Mouse (Mus musculus) splenic B cell, adult 2 months (primary cell): ENCODE data around the gene Larp6.

ENCODE experiments used
- DNase-seq: peaks from one replicate; pipeline ENCODE4 v3.0.0-alpha.2; 2011; ENCODE audit warnings: low read depth, low spot score
- H3K27me3 ChIP-seq: 2 replicates; pipeline ENCODE4 v1.6.1; 2012; ENCODE audit warnings: mild to moderate bottlenecking, low read length, moderate library complexity, mixed read lengths; ENCODE audit not compliant: control insufficient read depth, poor library complexity, insufficient read depth, severe bottlenecking
- H3K36me3 ChIP-seq: 2 replicates; pipeline ENCODE4 v1.6.1; 2012; ENCODE audit warnings: mild to moderate bottlenecking, low read length, moderate library complexity, mixed read lengths; ENCODE audit not compliant: control insufficient read depth, poor library complexity, insufficient read depth, severe bottlenecking

Gene Larp6

DNA sequence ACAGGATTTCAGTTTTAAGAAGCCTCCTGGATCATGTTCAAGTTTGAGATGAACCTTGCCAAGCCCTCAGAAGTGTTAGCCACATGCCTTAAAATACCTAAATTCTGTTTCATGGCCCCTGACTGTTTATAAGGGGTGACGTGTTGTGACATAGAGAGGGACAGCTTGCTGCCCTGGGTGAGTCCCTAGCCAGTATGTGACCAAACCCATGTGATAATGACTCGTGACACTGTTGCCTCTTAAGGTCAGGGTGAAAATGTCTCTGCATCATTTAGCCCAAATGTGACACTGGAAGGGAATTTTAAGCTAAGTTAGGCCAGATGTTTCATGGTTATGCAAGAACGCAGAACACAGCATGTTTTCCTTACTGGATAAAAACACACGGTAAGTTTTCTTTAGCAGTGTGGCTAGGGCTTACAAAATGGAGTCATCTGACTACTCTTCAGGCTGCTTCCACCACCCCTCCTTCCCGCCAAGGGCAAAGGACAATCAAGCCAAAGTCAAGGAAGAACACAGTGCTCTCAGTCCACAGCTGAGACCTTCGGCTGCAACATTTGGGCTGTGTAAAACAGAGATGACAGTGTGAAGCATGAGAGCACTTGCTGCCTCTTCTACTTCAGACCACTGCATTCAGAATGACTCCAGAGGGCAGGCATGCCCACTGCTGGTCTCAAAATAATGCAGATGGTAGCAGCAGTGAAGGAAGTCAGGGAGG lies 16.4 kb upstream of the Larp6 start:
- DNase-seq, result no peak
- H3K36me3 ChIP-seq, result no peaks in the 10 kb centered on the region

DNA sequence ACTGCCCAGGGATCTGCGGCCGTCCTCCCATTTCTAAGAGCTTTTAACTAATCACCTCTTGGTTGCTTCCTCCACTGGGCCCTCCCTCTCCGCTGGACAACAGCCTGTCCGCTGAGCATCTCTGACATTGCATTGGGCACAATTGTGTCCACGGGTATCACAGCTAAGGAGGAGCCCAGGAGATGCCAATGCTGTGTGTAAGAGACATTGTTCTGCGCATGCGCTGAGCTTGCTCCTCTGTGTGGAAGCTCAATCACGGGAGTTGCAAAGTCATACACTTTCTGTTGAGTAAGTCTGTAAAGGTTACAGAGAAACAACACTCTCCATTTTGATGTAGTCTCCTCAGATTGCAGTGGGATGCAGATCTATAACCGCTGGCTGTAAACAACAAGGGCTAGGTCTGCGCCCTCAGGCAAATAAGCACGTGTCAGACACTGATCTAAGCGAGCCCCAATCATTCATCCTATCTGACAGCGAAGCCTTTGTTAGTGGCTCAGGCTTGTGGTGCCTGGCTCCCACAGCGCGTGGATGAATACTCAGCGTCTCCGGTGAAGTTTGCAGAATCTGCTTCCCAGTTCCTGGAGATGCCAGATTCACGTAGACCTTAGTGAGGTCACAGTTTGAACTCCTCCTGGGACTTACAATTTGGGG lies 13.1 kb upstream of the Larp6 start:
- no peak for DNase-seq
- Histone ChIP-seq H3K27me3 (no peaks in the 10 kb centered on the region), H3K36me3 (no peaks in the 10 kb centered on the region)

More for the DNA sequence above, 16.4 kb upstream of the Larp6 start:
- no peaks in the 10 kb centered on the region for H3K27me3 ChIP-seq

DNA sequence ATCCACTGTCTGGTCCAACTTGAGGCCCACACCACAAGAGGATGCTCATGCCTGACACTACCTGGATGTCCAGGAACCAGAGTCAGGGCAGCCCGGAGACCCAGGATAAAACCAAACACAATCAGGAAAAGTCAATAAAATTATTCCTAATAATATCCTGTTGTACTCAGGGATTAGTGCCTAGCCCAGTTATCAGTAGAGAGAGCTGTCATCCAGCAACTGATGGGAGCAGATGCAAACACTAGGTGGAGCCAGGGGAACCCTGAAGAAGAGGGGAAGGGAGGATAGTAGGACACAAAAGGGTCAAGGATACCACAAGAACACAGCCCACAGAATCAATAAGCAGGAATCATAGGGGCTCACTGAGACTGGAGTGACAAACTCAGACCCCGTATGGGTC lies 5.2 kb upstream of the Larp6 start:
- DNase-seq, result no peak
- H3K36me3 ChIP-seq, result no peaks in the 10 kb centered on the region
- H3K27me3 ChIP-seq, result no peaks in the 10 kb centered on the region

DNA sequence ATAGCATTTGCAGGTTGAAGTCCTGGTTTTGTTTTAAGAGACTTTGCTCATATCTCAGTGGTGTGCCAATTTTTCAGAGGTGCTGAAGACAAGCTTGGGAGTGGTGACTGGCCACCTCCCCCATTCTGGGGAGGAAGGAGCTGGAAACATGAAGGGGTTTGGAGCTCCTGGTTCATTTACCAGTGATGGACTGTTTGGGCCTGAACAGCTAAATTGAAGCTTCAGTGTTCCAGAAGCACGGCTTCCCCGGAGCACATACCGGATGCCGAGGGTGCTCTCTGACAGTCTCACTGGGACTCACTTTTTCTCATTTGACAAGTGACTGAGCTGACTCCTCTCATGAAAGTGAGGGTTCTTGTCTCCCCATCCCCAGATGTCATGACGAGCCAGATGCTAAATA lies 4.2 kb upstream of the Larp6 start:
- Histone ChIP-seq H3K36me3 (no peaks in the 10 kb centered on the region), H3K27me3 (no peaks in the 10 kb centered on the region; the same call in 1 of the 2 replicates)
- no peak for DNase-seq

DNA sequence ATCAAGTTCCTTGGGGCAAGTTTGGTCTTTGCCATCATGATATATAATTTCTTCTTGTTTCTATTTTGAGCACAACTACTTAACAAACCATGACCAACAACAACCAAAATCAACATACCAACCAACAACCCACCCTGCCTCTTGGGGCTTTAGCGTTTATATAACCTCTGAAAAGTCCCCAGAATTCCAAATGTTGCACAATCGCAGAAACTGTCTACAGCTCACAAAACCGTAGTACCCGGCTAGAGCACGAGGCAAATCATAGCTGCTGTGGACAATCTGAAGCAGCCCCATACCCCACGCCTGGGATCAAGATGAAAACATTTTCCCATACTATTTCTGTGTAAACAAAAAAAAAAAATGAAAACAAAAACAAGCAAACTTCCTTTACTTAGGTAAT lies 3.1 kb upstream of the Larp6 start:
- H3K27me3 ChIP-seq, result no peaks in the 10 kb centered on the region; the same call in 1 of the 2 replicates
- no peaks in the 10 kb centered on the region for H3K36me3 ChIP-seq
- DNase-seq, result no peak

DNA sequence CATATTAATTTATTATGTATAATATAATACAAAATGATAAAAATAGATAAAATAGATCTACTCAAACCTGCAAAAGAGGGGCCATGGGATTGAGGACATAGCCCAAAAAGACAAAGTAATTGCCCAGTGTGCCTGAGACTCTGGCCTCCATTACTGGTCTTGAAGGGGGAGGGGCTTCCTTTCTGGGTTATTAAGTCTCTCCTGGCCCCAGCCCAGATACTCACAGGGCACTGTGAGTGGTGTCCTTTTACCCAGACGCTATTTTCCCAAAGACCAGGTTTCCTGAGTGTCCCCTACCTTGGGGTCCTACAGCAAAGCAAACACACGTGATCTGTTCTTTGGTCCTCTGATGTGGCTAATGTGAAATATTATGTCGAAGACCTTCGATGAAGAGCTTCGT lies 778 bp upstream of the Larp6 start:
- no peaks in the 10 kb centered on the region; the same call in 1 of the 2 replicates for H3K27me3 ChIP-seq
- no peak for DNase-seq
- no peaks in the 10 kb centered on the region for H3K36me3 ChIP-seq

DNA sequence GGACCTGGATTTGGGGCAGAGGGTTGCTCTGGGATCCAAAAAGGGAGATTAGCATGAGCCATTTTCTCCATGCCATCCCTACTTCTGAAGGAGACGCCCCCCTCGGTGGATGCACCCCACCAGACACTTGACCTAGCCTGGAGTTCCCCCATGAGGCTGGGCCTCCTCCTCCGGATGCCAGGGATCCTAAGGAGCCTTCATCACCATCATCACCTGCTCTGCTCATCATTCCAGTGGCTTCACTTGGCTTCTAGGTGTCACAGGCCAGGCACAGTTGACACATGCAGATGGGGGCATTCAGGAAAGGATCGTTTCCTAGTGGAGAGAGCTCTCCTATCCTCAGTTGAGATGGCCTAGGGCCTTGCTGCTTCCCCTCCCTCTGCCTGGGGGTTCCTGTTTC lies 827 bp downstream of the Larp6 start:
- Histone ChIP-seq H3K27me3 (no peaks in the 10 kb centered on the region; the same call in 1 of the 2 replicates), H3K36me3 (no peaks in the 10 kb centered on the region)
- DNase-seq, result no peak

DNA sequence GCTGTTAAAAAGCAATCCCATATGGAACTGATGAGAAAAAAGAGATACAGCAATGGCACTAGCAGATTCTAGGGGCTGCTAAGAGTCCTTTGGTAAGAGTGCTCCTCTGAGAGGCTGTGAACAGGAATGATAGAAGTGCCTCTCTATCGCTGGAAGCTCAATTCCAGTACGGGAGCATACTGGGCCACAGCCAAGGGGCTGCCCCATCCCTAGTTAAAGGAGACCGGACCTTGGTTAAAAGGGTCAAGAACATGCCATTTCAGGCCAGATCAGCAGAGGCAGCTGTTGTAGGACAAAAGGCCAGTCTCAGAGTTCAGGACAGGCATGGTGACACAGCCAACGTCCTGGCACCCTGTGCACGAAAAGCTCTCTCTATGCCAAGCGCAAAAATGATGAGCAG lies 1.4 kb downstream of the Larp6 start:
- DNase-seq, result no peak

DNA sequence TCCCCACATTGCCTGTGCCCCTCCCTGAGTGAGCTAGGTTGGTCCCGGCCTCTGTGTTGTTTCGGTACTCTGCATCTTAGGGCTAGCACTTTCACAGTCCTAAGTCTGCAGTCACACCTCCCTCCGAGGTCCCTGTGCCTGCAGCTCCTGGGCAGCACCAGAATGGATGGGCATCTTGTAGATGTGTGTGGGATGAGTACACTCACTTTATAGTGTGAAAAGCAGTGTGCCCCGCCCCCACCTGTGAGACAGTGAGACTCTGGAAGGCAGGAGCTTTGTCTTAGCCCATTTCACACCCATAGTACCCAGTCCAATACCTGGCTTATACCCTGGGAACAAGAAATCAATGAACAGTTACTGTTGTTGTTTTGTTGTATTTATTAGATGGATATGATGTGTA lies 2.5 kb downstream of the Larp6 start:
- no peak for DNase-seq

More for the DNA sequence above, 1.4 kb downstream of the Larp6 start:
- no peaks in the 10 kb centered on the region for H3K36me3 ChIP-seq
- no peaks in the 10 kb centered on the region; the same call in 1 of the 2 replicates for H3K27me3 ChIP-seq

DNA sequence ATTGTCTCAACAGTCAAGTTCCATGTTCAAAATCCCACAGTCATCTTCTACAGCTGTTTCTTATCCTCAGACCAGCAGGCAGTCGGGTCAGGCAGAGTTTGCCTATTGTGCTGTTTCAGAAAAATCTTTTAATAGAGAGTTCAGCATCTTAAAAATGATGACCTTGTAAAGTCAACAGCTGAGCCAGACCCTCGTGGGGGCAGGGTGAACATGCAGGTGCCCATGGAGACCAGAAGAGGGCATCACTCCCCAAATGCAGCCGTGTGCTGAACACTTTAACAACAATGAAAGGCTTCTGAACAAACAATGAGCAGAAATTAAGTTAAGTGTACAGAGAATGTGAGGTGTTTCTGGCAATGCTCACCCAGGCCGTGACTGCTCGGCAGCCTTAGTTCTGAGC lies 3.0 kb downstream of the Larp6 start:
- Histone ChIP-seq H3K36me3 (no peaks in the 10 kb centered on the region), H3K27me3 (no peaks in the 10 kb centered on the region; the same call in 1 of the 2 replicates)
- no peak for DNase-seq

More for the DNA sequence above, 2.5 kb downstream of the Larp6 start:
- Histone ChIP-seq H3K36me3 (no peaks in the 10 kb centered on the region), H3K27me3 (no peaks in the 10 kb centered on the region; the same call in 1 of the 2 replicates)

DNA sequence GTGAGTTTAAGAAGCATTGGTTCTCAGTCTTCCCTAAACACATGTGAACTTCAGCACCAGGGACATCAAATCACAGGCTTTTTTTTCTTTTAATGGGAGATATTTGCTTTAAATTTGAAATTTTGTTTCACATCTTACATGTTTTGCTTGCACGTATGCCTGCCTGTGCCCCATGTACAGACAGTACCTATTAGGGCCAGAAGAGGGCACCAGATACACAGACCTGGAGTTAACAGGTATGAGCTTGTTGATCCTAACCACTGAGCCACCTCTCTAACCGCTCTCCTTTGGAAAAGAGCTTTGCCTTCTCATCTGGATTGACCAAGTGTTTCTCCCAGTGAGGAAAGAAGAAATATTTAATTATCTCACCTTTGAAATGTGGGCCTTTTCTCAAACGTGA lies 5.5 kb downstream of the Larp6 start:
- Histone ChIP-seq H3K36me3 (no peaks in the 10 kb centered on the region), H3K27me3 (no peaks in the 10 kb centered on the region)
- DNase-seq, result peak; percentile 67

DNA sequence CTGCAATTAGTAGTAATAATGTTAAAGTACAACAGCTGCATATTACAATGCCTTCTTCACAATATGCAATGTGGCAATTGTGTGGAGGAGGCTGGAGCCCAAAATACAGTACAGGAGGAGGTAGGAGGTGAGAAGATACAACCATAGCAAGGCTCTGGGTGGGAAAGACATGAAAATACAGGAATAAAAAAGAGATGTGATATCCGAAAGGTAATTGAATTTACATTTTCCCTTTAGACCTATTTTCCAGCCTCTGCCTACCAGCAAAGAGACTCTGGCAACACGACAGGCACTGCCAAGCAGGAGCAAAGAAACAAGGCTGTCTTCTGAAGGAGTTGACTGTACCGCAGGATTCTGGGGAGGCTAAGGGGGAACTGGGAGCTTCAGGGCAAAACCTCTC lies 6.9 kb downstream of the Larp6 start:
- no peak for DNase-seq
- H3K27me3 ChIP-seq, result no peaks in the 10 kb centered on the region

DNA sequence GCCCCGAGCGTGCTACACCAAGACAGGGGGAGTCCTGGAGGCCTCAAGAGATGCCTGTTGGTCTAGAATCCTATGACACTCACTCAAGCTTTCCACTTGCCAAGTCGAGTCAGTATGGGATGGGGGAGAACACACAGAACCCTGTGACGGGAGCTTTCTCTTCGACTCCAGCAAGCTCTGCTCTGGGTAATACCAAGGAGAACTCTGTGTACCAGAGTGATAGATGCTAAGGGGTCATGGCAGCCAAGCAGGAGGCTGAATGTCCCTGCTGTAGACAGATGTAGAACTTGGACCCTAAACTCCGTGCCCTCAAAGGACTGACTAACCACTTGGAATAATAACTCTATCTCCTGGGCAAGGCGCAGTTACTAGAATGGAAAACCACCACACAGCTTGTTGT lies 12.2 kb downstream of the Larp6 start:
- Histone ChIP-seq H3K36me3 (no peaks in the 10 kb centered on the region), H3K27me3 (no peaks in the 10 kb centered on the region)
- no peak for DNase-seq

More for the DNA sequence above, 6.9 kb downstream of the Larp6 start:
- no peaks in the 10 kb centered on the region for H3K36me3 ChIP-seq

DNA sequence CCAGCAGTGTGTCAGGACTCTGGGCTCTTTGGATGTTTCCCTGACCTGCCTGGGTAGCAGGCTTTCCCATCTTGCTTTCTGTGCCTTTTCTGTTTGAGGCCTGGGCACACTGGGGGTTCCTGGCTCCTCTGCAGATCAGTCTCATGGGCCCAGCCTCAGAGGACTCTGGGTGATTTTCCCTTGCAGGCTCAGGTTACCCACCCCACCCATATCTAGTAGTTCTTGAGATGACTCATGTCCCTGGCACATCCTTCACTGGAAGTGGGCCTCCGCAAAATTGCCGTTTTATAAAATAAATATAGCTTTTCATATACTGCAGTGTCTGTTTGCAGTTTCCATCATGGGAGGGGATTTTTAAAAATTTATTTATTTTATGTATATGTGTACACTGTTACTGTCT lies 21.5 kb downstream of the Larp6 start:
- Histone ChIP-seq H3K27me3 (no peaks in the 10 kb centered on the region), H3K36me3 (no peaks in the 10 kb centered on the region)
- no peak for DNase-seq

DNA sequence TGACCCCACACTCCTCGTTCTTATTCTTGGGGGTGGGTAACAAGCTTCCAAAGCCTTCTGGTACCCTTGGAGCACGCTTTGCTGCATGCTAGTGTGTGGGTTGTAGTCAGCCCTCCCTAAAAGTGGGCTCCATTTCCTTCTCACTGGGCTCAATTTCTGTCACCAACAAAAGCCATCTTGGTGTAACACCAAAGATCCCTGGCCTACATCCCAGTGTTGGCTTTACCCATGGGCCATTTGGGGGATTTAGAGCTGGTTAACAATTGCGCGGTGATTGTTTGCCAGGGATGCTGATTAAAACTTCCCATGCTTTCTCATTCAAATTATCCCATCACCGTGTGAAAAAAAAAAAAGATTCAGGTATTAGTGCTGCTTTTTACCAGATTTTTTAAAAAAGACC lies 26.3 kb downstream of the Larp6 start:
- H3K36me3 ChIP-seq, result no peaks in the 10 kb centered on the region
- DNase-seq, result no peak

More for the DNA sequence above, 26.3 kb downstream of the Larp6 start:
- no peaks in the 10 kb centered on the region for H3K27me3 ChIP-seq
